Mouse (Mus musculus): ENCODE measurements around the gene Krt77. TPM values are rescaled to one million over a fixed set of nuclear protein-coding genes. Genes with fewer than 3 reads are reported as not detected.
A peak's percentile ranks its signal among the peaks of the same experiment; 100 is the strongest.

Gene Krt77
- polyA plus RNA-seq, 1 experiment, result 2.7 TPM

- Histone ChIP-seq H3K36me3 (ENCODE audit: control insufficient read depth, insufficient read depth, low read length) (no peaks in the 10 kb centered on the region), H3K27ac (ENCODE audit: control insufficient read depth, insufficient read depth, low read length) (no peak overlapping the region), H3K4me3 (ENCODE audit: control insufficient read depth, insufficient read depth, low read length) (peak overlapping the region; percentile 19; the same call in 1 of the 2 replicates), H3K4me1 (replicated peaks; ENCODE audit: control insufficient read depth, insufficient read depth, low read length) (0 out of 2 replicates have a peak, but pooled peaks cover 2% of the 10 kb centered on the region), H3K27me3 (ENCODE audit: control insufficient read depth, insufficient read depth, low read length) (peaks cover 10% of the 10 kb centered on the region; the same call in 1 of the 2 replicates)
- WGBS, result 2% methylated on average over 33 of the region's 33 CpGs
- TF ChIP-seq CTCF (IDR thresholded peaks at IDR 0.05; ENCODE audit: borderline replicate concordance, control insufficient read depth, extremely low read depth, insufficient read depth, low read length, poor library complexity), result no peak
- no peak for TF ChIP-seq POLR2A (IDR thresholded peaks at IDR 0.05; ENCODE audit: control insufficient read depth, extremely low read depth, insufficient read depth, low read length, poor library complexity)
- DNase-seq, result peak; percentile 8
Measured at GRCm38 (mm10) chr15:101859735-101860170, 9.8 kb downstream of the Krt77 start.

- H3K27ac ChIP-seq (ENCODE audit: control insufficient read depth, insufficient read depth, low read length), result no peak overlapping the region
- TF ChIP-seq CTCF (IDR thresholded peaks at IDR 0.05; ENCODE audit: borderline replicate concordance, control insufficient read depth, extremely low read depth, insufficient read depth, low read length, poor library complexity) (no peak), POLR2A (IDR thresholded peaks at IDR 0.05; ENCODE audit: control insufficient read depth, extremely low read depth, insufficient read depth, low read length, poor library complexity) (no peak)
- peaks cover 10% of the 10 kb centered on the region; the same call in 1 of the 2 replicates for H3K27me3 ChIP-seq (ENCODE audit: control insufficient read depth, insufficient read depth, low read length)
- H3K4me1 ChIP-seq (replicated peaks; ENCODE audit: control insufficient read depth, insufficient read depth, low read length), result 0 out of 2 replicates have a peak, but pooled peaks cover 2% of the 10 kb centered on the region
- no peak overlapping the region for H3K4me3 ChIP-seq (ENCODE audit: control insufficient read depth, insufficient read depth, low read length)
- no peak for DNase-seq
- no peaks in the 10 kb centered on the region for H3K36me3 ChIP-seq (ENCODE audit: control insufficient read depth, insufficient read depth, low read length)
- WGBS, result 33% methylated on average over 11 of the region's 11 CpGs
Measured at GRCm38 (mm10) chr15:101858673-101859425, 10.7 kb downstream of the Krt77 start.

GRCm38 (mm10) chr15:101856696-101857095 is 12.8 kb downstream of the Krt77 start:
- H3K27me3 ChIP-seq (ENCODE audit: control insufficient read depth, insufficient read depth, low read length), result peaks cover 9% of the 10 kb centered on the region; the same call in 1 of the 2 replicates

GRCm38 (mm10) chr15:101855732-101856131 is 13.8 kb downstream of the Krt77 start:
- H3K4me1 ChIP-seq (replicated peaks; ENCODE audit: control insufficient read depth, insufficient read depth, low read length), result 0 out of 2 replicates have a peak, but pooled peaks cover 2% of the 10 kb centered on the region
- H3K36me3 ChIP-seq (ENCODE audit: control insufficient read depth, insufficient read depth, low read length), result no peaks in the 10 kb centered on the region
- WGBS, result 72% methylated on average over 3 of the region's 3 CpGs
- no peak for DNase-seq
- TF ChIP-seq CTCF (IDR thresholded peaks at IDR 0.05; ENCODE audit: borderline replicate concordance, control insufficient read depth, extremely low read depth, insufficient read depth, low read length, poor library complexity) (no peak), POLR2A (IDR thresholded peaks at IDR 0.05; ENCODE audit: control insufficient read depth, extremely low read depth, insufficient read depth, low read length, poor library complexity) (no peak)
- no peak overlapping the region for H3K27ac ChIP-seq (ENCODE audit: control insufficient read depth, insufficient read depth, low read length)
- no peak overlapping the region for H3K4me3 ChIP-seq (ENCODE audit: control insufficient read depth, insufficient read depth, low read length)
- H3K27me3 ChIP-seq (ENCODE audit: control insufficient read depth, insufficient read depth, low read length), result peaks cover 9% of the 10 kb centered on the region; the same call in 1 of the 2 replicates

More at GRCm38 (mm10) chr15:101856696-101857095, 12.8 kb downstream of the Krt77 start:
- Histone ChIP-seq H3K4me1 (replicated peaks; ENCODE audit: control insufficient read depth, insufficient read depth, low read length) (0 out of 2 replicates have a peak, but pooled peaks cover 2% of the 10 kb centered on the region), H3K36me3 (ENCODE audit: control insufficient read depth, insufficient read depth, low read length) (no peaks in the 10 kb centered on the region), H3K27ac (ENCODE audit: control insufficient read depth, insufficient read depth, low read length) (no peak overlapping the region), H3K4me3 (ENCODE audit: control insufficient read depth, insufficient read depth, low read length) (no peak overlapping the region)
- DNase-seq, result no peak
- TF ChIP-seq POLR2A (IDR thresholded peaks at IDR 0.05; ENCODE audit: control insufficient read depth, extremely low read depth, insufficient read depth, low read length, poor library complexity) (no peak), CTCF (IDR thresholded peaks at IDR 0.05; ENCODE audit: borderline replicate concordance, control insufficient read depth, extremely low read depth, insufficient read depth, low read length, poor library complexity) (no peak)
- WGBS, result 79% methylated on average over 5 of the region's 5 CpGs

- H3K36me3 ChIP-seq (ENCODE audit: control insufficient read depth, insufficient read depth, low read length), result no peaks in the 10 kb centered on the region
- TF ChIP-seq POLR2A (IDR thresholded peaks at IDR 0.05; ENCODE audit: control insufficient read depth, extremely low read depth, insufficient read depth, low read length, poor library complexity) (no peak), CTCF (IDR thresholded peaks at IDR 0.05; ENCODE audit: borderline replicate concordance, control insufficient read depth, extremely low read depth, insufficient read depth, low read length, poor library complexity) (no peak)
- no peak for DNase-seq
- H3K4me1 ChIP-seq (replicated peaks; ENCODE audit: control insufficient read depth, insufficient read depth, low read length), result no peaks in the 10 kb centered on the region
- H3K27ac ChIP-seq (ENCODE audit: control insufficient read depth, insufficient read depth, low read length), result no peak overlapping the region
- 32% methylated on average over 5 of the region's 5 CpGs for WGBS
- H3K4me3 ChIP-seq (ENCODE audit: control insufficient read depth, insufficient read depth, low read length), result no peak overlapping the region
- H3K27me3 ChIP-seq (ENCODE audit: control insufficient read depth, insufficient read depth, low read length), result peaks cover 2% of the 10 kb centered on the region; the same call in 1 of the 2 replicates
Measured at GRCm38 (mm10) chr15:101854294-101854693, 15.2 kb downstream of the Krt77 start.

- Histone ChIP-seq H3K4me3 (ENCODE audit: control insufficient read depth, insufficient read depth, low read length) (no peak overlapping the region), H3K4me1 (replicated peaks; ENCODE audit: control insufficient read depth, insufficient read depth, low read length) (no peaks in the 10 kb centered on the region), H3K27ac (ENCODE audit: control insufficient read depth, insufficient read depth, low read length) (no peak overlapping the region), H3K27me3 (ENCODE audit: control insufficient read depth, insufficient read depth, low read length) (no peaks in the 10 kb centered on the region), H3K36me3 (ENCODE audit: control insufficient read depth, insufficient read depth, low read length) (no peaks in the 10 kb centered on the region)
- 46% methylated on average over 5 of the region's 5 CpGs for WGBS
- no peak for DNase-seq
- TF ChIP-seq POLR2A (IDR thresholded peaks at IDR 0.05; ENCODE audit: control insufficient read depth, extremely low read depth, insufficient read depth, low read length, poor library complexity) (no peak), CTCF (IDR thresholded peaks at IDR 0.05; ENCODE audit: borderline replicate concordance, control insufficient read depth, extremely low read depth, insufficient read depth, low read length, poor library complexity) (no peak)
Measured at GRCm38 (mm10) chr15:101852571-101852970, 16.9 kb downstream of the Krt77 start.
